Mouse (Mus musculus) kidney, postnatal 14 days (tissue): ENCODE measurements around the gene Gabpb2.
A peak's percentile ranks its signal among the peaks of the same experiment; 100 is the strongest.
"Not testable (repeated sequence)": the region's sequence is repeated elsewhere in the genome, so short reads cannot be mapped to it uniquely, and the experiment has no call there.

Experiments
- DNase-seq: peaks from one replicate; pipeline ENCODE4 v3.0.0; 2022; ENCODE audit warnings: mixed read lengths

Gabpb2 gene

DNA sequence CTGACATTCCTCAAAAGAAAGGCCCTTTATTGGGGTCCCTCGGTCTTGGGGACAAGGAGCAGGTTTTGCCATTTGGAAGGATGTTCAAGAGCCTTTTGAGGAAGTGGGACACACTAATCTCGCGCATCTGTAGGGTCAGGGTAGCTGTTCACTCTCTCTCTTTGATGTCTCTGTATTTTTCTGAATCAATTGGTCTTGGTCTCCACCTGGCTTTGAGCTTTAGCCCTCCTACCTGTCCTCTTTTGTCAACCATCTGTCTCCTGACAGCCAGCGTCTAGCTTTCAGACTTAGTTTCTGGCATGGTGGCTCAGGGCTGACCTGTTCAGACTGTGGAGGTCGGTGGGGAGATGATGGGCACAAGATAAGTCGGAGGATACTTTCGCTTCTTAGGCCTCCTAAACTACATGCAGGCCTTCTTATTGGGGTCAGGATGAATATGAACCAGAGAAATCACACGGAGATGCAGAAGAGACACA is 58.2 kb downstream of the Gabpb2 start:
- DNase-seq, result no peak

DNA sequence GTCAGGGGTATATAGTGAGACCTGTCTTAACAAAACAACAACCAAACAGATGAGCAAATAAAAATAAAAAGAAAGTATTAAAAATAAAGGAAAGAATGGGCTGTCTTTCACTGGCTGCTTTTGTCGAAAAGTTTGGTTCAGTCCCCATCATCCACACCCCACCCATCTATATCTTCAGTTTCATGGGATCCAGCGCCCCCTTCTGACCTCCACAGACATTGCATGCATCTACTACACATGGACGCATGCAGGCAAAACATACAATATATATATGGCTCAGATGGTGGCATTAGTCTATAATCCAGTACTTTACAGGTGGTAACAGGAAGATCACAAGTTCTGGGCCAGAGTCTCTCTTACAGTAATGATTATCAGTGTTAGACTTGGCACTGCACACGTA is 63.8 kb downstream of the Gabpb2 start:
- DNase-seq, result no peak

DNA sequence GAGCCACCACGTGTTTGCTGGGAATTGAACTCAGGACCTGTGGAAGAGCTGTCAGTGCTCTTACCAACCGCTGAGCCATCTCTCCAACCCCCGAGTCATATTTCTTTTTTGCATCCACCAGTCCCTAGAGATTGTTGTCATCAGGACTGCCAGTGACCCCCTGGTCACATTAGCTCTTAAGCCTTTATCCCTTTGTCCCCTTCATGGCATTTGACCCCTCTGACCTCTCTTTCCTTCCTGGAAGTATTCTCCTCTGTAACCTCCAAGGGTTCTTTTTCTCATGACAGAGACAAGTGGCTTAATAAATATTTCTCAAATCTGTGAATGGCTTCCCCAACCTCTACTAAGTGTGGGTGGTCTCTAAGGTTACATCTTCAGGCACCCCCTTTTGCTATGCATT is 69.8 kb downstream of the Gabpb2 start:
- peak; percentile 57 for DNase-seq

DNA sequence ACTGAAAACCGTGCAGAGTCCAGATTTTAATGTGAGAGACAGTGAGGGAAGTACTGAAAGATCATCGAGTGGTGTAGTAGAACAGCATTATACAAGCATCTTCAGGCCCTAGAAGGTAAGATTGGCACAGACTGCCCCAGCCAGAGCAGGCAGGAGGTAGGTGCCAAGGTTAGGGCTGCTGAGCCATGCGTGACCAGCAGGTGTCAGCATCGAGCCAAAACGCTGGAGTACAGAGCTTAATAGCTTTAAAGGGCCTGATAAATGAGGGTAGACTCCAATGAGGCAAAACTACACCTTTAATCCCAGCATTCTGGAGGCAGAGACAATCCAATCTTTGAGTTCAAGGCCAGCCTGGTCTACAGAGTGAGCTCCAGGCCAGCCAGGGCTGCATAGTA is 75.1 kb downstream of the Gabpb2 start:
- peak; percentile 91 for DNase-seq

DNA sequence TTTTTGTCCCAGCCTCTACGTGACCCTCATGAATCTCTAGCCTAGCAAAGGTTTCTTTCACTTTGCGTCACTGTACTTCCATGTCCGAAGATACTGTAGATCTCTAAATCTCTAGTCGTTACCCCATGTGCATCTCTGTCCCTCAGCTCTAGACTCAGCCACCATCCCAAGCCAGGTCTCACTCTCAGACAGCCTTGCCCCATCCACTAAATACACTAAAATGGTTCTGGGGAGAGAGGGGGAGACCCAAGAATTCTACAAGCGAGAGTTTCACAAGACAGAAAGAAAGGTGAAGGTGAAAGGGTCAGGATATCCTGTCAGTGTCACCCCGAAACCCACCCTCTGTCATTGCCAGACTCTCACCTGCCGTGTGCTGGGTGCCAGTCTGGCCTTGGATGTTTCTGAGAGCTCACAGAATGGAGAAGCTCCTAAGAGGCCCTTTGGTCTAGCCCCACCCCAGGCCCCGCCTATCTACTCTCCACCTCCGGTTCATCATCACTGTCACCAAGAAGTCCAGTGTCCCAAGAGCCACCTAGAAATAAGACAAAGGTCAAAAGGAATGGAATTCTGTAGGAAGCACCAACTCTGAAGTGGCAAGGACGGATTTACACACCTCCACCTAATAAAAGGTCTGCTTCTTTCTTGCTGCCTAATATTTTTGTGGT is 75.6 kb downstream of the Gabpb2 start, which contains the start of gene Tnfaip8l2:
Gene Tnfaip8l2, minus strand, starts transcription at position 409 of the 665 bp plus-strand sequence.
- DNase-seq, result no peak

DNA sequence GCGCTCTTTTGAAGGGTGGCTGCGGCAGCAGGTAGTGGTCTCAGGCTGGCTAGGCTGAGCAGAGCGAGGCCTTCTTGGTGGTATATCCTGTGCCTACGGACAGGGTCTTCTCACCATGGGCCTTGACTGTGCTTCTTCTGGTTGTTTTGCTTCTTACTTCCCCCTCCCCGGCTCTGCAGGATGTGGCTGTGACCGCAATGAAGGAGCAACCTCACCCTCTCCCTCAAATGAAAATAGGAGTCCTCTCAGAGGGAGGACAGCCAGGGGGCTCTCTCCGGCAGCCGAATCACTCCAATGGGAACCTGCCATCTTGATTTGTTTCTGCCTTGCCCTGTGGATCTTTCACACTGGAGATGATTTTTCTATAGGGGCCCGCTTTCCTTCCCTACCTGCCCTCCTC is 76.2 kb downstream of the Gabpb2 start:
- DNase-seq, result no peak

DNA sequence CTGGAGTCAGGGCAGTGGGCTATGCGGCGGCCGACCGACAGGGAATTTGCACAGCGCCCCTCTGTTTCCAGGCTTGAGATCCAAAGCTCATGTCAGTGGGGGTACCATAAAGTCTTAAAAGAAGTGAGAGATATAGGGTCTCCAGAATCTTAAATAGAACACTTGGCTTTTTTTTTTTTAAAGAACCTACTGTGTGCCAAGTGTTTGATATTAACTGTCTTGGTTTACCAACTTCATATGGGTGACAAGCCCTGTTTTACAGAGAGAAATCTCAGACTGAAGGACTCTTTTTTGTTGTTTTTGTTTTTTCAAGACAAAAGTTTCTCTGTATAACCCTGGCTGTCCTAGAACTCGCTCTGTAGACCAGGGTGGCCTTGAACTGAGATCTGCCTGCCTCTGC is 76.9 kb downstream of the Gabpb2 start:
- no peak for DNase-seq

DNA sequence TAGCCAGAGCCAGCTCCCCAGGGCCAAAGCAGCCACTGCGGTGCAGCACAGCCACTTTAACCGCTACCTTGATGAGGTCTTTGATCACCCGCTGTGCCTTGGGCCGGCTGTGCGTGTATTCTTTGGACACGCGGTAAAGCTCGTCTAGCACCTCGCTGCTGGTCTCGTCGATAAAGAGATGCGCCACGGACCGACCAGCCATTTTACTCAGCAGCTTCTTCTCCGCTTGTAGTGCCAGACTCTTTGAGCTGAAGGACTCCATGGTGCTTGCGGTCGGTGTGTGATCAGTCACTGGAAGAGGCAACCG is 77.5 kb downstream of the Gabpb2 start:
- no peak for DNase-seq

DNA sequence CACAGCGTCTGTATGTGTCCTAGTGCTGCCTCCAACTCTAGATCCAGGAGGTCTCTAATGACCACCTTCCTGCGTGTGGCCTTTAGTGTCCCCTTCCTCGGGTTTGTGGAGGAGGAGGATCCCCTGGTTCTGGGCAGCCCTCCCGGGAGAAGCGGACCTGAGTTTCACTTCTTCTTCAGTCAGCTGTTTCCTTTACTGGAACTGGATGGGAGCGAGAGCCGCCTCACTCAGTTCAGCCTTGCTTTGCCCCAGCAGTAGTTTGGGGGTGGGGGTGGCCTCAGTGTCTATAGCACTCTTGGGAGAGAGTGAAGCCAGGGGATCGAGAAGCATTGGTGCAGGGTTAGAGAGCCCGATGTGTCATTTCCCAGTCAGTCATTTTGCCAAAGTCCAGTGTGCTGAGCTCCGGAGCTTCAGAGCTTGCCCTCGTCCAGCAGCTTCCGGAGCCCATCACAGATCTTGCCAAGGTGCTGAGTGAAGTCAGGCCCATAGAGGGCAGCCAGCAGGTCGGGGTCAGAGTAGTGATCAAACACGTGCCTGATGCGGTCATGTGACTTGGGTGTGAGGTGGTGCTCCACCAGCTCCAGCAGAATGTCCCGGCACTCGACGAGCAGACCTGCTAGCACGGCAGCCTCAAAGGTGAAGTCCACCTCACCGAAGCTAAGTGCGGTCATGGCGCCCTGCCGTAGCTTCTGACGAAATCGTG is 78.0 kb downstream of the Gabpb2 start:
- peak; percentile 68 for DNase-seq

DNA sequence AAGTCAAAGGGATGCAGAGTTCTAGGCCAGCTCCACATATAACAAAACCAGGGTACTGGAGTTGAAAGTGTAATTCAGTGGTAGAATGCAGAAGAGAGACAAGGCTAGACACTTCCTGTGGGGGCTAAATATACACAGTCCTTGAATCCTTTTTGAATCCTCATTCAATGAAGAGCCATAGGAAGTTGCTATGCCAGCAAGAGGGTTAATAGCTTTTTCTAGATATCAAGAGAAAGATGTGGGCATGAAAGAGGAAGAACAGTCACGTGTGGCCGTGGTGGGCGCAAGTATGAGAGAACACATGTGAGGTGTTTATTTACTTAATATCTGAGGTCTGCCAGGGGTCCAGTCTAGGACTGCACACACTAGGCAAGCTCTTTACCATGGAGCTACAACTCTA is 81.4 kb downstream of the Gabpb2 start:
- no peak for DNase-seq

DNA sequence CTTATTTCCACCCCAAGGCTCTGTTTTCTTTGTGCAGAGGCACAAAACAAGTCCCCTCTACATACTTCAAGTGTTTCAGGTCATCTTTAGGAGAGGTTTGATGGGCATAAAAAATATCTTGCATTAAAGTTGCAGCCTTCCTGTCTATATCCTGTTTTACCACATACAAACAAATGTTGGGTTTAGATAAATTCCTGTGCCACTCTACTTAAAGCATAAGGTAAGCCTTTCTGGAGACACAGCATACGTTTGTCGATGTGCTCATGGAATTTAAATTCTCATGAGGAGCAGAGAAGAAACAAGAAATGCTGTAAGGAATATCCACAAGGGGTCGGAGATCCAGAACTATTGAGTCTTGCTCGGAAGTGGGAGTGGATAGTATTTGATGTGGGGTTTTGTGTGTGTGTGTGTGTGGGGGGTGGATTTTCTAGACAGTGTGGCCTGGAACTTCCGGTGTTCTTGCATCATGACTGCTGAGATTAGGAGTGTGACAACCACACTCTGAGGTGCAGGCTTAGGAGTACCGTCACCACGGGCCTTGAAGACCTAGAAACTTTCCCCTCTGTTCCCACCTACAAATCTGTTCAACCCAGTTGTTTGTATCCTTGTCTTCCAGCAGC is 82.2 kb downstream of the Gabpb2 start:
- no peak for DNase-seq

DNA sequence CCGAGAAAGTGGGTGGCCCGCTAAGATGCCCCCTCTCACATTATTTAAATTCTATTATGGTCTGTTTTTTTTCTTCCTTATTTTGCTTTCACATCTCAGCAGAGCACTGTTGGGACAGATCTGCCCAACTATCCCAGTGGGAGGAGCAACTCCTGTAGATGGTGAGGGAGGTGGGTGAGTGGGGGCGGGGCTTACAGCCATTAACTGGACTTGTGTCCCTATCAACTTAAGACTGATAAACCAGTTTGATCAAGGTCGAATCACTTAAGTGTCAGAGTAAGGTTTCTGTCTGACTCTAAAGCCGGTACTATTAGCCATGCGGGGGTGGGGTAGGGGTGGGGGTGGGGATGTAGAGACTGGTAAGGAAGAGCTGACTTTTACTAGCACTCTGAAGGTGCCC is 82.7 kb downstream of the Gabpb2 start:
- DNase-seq, result peak; percentile 78

DNA sequence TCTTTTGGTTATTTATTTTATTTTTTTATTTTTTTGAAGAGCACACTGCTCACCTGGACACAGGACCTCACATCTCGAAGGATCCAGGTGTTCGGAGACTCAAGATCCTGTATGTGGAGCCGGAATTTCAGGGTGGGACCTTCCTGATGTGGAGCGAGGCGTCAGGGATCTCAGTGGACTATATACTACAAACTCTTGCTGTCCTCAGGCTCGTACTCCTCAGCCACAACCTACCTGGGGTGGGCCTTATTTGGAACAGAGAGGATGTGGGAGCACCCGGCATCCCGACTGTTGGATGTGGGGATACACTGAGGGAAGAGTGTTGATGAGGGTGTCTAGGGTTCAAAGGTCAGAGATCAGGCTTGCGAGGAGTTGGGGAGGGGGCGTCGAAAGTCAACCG is 83.6 kb downstream of the Gabpb2 start:
- DNase-seq, result not testable (repeated sequence)

DNA sequence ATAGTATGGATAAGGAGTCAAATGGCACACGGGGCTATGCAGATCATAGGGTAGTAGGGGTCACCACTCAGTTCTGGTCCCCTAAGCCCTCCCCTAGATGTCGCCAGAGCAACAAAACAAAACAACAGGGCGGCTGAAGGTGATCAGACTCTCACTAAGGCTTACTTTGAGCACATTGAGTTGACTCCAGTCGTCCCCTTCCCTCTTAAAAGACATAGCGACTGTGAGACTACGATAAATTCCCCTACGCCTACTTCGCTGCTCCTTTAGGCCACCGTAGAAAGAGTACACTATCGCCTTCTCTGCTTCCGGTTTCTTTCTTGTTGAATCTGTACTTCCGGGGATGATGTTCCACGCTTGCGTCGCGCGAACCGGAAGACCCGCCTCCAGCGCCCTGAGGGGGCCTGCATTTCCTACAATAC is 84.0 kb downstream of the Gabpb2 start, which contains the start of the genes Scnm1 and Lysmd1:
Gene Scnm1, minus strand, starts transcription at position 332 of the 422 bp plus-strand sequence.
Gene Lysmd1, plus strand, starts transcription at position 409 of the 422 bp plus-strand sequence.
- peak; percentile 94 for DNase-seq

DNA sequence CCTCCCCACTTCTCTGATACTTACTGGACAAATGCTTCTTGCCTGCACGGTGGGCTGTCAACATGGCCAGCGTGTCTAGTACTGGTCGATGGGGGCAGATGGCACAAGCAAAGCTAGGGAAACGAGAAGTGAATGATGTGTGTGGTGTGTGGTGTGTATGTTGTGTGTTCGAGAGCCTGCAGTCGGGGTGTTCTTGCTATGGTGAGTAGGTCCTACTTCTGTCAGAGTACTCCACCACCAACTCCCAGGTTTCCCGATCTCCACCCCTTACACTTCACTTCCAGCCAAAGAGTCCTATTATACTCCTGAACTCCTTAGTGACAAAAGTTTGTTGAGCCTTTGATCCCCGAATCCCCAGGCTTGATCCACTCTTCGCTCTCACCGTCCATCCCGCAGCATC is 84.5 kb downstream of the Gabpb2 start:
- DNase-seq, result no peak

DNA sequence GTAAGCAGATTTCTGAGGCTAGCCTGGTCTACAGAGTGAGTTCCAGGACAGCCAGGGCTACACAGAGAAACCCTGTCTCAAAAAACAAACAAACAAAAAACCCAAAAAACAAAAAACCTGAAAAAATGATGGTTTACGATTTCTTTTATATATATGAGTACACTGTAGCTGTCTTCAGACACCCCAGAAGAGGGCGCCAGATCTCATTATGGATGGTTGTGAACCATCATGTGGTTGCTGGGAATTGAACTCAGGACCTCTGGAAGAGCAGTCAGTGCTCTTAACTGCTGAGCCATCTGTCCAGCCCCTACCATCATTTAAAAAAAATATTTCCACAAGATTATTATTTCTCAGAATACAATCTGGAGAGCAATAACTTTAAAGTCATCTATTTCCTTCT is 85.3 kb downstream of the Gabpb2 start:
- DNase-seq, result not testable (repeated sequence)
